Mouse (Mus musculus) myocyte (in vitro differentiated cells): ENCODE measurements around the gene Trpt1. TPM values are rescaled to one million over a fixed set of nuclear protein-coding genes. Genes with fewer than 3 reads are reported as not detected.

Experiments used
- H3K27me3 ChIP-seq: one replicate; pipeline ENCODE4 v1.6.1; 2011; ENCODE audit not compliant: control insufficient read depth, insufficient read depth, insufficient read length
- H3K36me3 ChIP-seq: one replicate; pipeline ENCODE4 v1.6.1; 2011; ENCODE audit not compliant: control insufficient read depth, insufficient read depth
- H3K4me2 ChIP-seq: one replicate; pipeline ENCODE4 v1.6.1; 2011; ENCODE audit warnings: low read depth, control low read depth
- H3K4me3 ChIP-seq: one replicate; pipeline ENCODE4 v1.5.1; 2011; ENCODE audit warnings: mild to moderate bottlenecking, control low read depth, moderate library complexity
- H3K79me2 ChIP-seq: one replicate; pipeline ENCODE4 v1.6.1; 2011; ENCODE audit not compliant: control insufficient read depth, insufficient read depth
- H3ac ChIP-seq: one replicate; pipeline ENCODE4 v1.6.1; 2011; ENCODE audit not compliant: control insufficient read depth, insufficient read length
- CEBPB ChIP-seq: IDR thresholded peaks from 2 replicates; pipeline ENCODE4 v1.6.1; 2011; ENCODE audit warnings: mild to moderate bottlenecking, moderate library complexity; ENCODE audit not compliant: poor library complexity, insufficient read depth, severe bottlenecking
- E2F4 ChIP-seq: IDR thresholded peaks from one replicate; pipeline ENCODE4 v1.6.1; 2011; ENCODE audit warnings: mild to moderate bottlenecking, control low read depth, moderate library complexity; ENCODE audit not compliant: insufficient read depth
- MAX ChIP-seq: IDR thresholded peaks from one replicate; pipeline ENCODE4 v1.6.1; 2011; ENCODE audit warnings: low read depth, mild to moderate bottlenecking, control low read depth
- MYOD1 ChIP-seq, 3 experiments: IDR thresholded peaks; one replicate each; pipeline ENCODE4 v1.6.1; 2011; ENCODE audit warnings: control low read depth in 2 of 3, low read depth in 2 of 3, mild to moderate bottlenecking in 2 of 3, moderate library complexity in 1 of 3; ENCODE audit not compliant: insufficient read length in 2 of 3, control insufficient read depth in 1 of 3
- MYOG ChIP-seq, 3 experiments: IDR thresholded peaks; one replicate each; pipeline ENCODE4 v1.6.1; 2011; ENCODE audit warnings: control low read depth in 2 of 3, low read depth in 2 of 3, mild to moderate bottlenecking in 2 of 3; ENCODE audit not compliant: insufficient read length in 2 of 3, control insufficient read depth in 1 of 3, insufficient read depth in 1 of 3
- POLR2A ChIP-seq: IDR thresholded peaks from one replicate; pipeline ENCODE4 v1.6.1; 2011; ENCODE audit warnings: low read depth, mild to moderate bottlenecking, control low read depth, moderate library complexity; ENCODE audit not compliant: insufficient read length
- POLR2AphosphoS2 ChIP-seq: IDR thresholded peaks from one replicate; pipeline ENCODE4 v1.6.1; 2011; ENCODE audit warnings: low read depth, control low read depth; ENCODE audit not compliant: insufficient read length
- REST ChIP-seq: IDR thresholded peaks from one replicate; pipeline ENCODE4 v1.6.1; 2011; ENCODE audit warnings: mild to moderate bottlenecking, control low read depth, moderate library complexity; ENCODE audit not compliant: insufficient read depth, insufficient read length
- SRF ChIP-seq: IDR thresholded peaks from one replicate; pipeline ENCODE4 v1.6.1; 2011; ENCODE audit warnings: low read depth; ENCODE audit not compliant: control insufficient read depth, insufficient read length
- TCF12 ChIP-seq: IDR thresholded peaks from one replicate; pipeline ENCODE4 v1.6.1; 2011; ENCODE audit warnings: mild to moderate bottlenecking, control low read depth; ENCODE audit not compliant: poor library complexity, insufficient read depth, severe bottlenecking
- TCF3 ChIP-seq: IDR thresholded peaks from one replicate; pipeline ENCODE4 v1.6.1; 2011; ENCODE audit warnings: low read depth, control low read depth; ENCODE audit not compliant: insufficient read length
- USF1 ChIP-seq: IDR thresholded peaks from one replicate; pipeline ENCODE4 v1.6.1; 2011; ENCODE audit warnings: low read depth, mild to moderate bottlenecking, control low read depth, moderate library complexity
- polyA plus RNA-seq: library from polyadenylated mRNA; unstranded; fragments of >200 nt; fragmentation: generic; extraction: Trizol; gene quantifications from one replicate; pipeline ENCODE4 v1.2.1, GENCODE M21; 2012; ENCODE audit warnings: missing spikeins

Trpt1 gene
- polyA plus RNA-seq, 1 experiment, result 9.2 TPM

- Histone ChIP-seq H3K79me2 (no peaks in the 10 kb centered on the region), H3K27me3 (no peaks in the 10 kb centered on the region), H3K4me3 (no peak overlapping the region), H3K4me2 (no peak overlapping the region), H3K36me3 (no peaks in the 10 kb centered on the region), H3ac (no peak overlapping the region)
- TF ChIP-seq SRF, result no peak
- no peak for TF ChIP-seq REST
- no peak for TF ChIP-seq TCF3
- TF ChIP-seq MAX, result no peak
- TF ChIP-seq TCF12, result no peak
- TF ChIP-seq MYOD1 (IDR thresholded peaks at IDR 0.05; ENCODE audit: control insufficient read depth in 1 of 3, insufficient read length in 2 of 3, low read depth in 2 of 3), result no peak
- no peak for TF ChIP-seq POLR2A
- TF ChIP-seq MYOG (IDR thresholded peaks at IDR 0.05; ENCODE audit: control insufficient read depth in 1 of 3, insufficient read depth in 1 of 3, insufficient read length in 2 of 3, low read depth in 2 of 3), result no peak
- TF ChIP-seq CEBPB, result no peak
- TF ChIP-seq POLR2AphosphoS2, result no peak
- TF ChIP-seq E2F4, result no peak
- no peak for TF ChIP-seq USF1
Measured at GRCm38 (mm10) chr19:6997721-6998290, 1.9 kb downstream of the Trpt1 start.

- H3K27me3 ChIP-seq, result no peaks in the 10 kb centered on the region
- no peak overlapping the region for H3K4me3 ChIP-seq
- H3K79me2 ChIP-seq, result no peaks in the 10 kb centered on the region
- TF ChIP-seq TCF3, result no peak
- no peak overlapping the region for H3ac ChIP-seq
- H3K4me2 ChIP-seq, result no peak overlapping the region
- H3K36me3 ChIP-seq, result no peaks in the 10 kb centered on the region
Measured at GRCm38 (mm10) chr19:6999360-7000063, 3.6 kb downstream of the Trpt1 start.

GRCm38 (mm10) chr19:7006892-7007593 lies 11.1 kb downstream of the Trpt1 start:
- H3K36me3 ChIP-seq, result no peaks in the 10 kb centered on the region
- TF ChIP-seq POLR2AphosphoS2 (no peak), MYOG (IDR thresholded peaks at IDR 0.05; ENCODE audit: control insufficient read depth in 1 of 3, insufficient read depth in 1 of 3, insufficient read length in 2 of 3, low read depth in 2 of 3) (peak; percentile 25 to 89 (median 81)), TCF3 (peak; percentile 72), CEBPB (no peak), USF1 (no peak), REST (no peak), MYOD1 (IDR thresholded peaks at IDR 0.05; ENCODE audit: control insufficient read depth in 1 of 3, insufficient read length in 2 of 3, low read depth in 2 of 3) (peak; percentile 81 to 93 (median 91)), POLR2A (no peak), MAX (no peak), SRF (no peak), TCF12 (peak; percentile 80), E2F4 (no peak)
- peak overlapping the region; percentile 13 for H3K4me2 ChIP-seq
- H3K27me3 ChIP-seq, result no peaks in the 10 kb centered on the region
- H3ac ChIP-seq, result no peak overlapping the region
- no peak overlapping the region for H3K4me3 ChIP-seq
- H3K79me2 ChIP-seq, result no peaks in the 10 kb centered on the region

GRCm38 (mm10) chr19:7012426-7012825 lies 16.5 kb downstream of the Trpt1 start:
- Histone ChIP-seq H3K27me3 (no peaks in the 10 kb centered on the region), H3ac (no peak overlapping the region), H3K4me2 (no peak overlapping the region), H3K4me3 (no peak overlapping the region), H3K79me2 (no peaks in the 10 kb centered on the region), H3K36me3 (no peaks in the 10 kb centered on the region)
- no peak for TF ChIP-seq E2F4
- TF ChIP-seq REST, result no peak
- no peak for TF ChIP-seq MYOD1 (IDR thresholded peaks at IDR 0.05; ENCODE audit: control insufficient read depth in 1 of 3, insufficient read length in 2 of 3, low read depth in 2 of 3)
- TF ChIP-seq SRF, result no peak
- TF ChIP-seq MAX, result no peak
- TF ChIP-seq POLR2A, result no peak
- TF ChIP-seq POLR2AphosphoS2, result no peak
- no peak for TF ChIP-seq TCF12
- no peak for TF ChIP-seq MYOG (IDR thresholded peaks at IDR 0.05; ENCODE audit: control insufficient read depth in 1 of 3, insufficient read depth in 1 of 3, insufficient read length in 2 of 3, low read depth in 2 of 3)
- TF ChIP-seq TCF3, result no peak
- TF ChIP-seq USF1, result no peak
- TF ChIP-seq CEBPB, result no peak
